Mouse (Mus musculus) CH12.LX (cell line): ENCODE measurements around the gene Cmtm6. TPM values are rescaled to one million over a fixed set of nuclear protein-coding genes. Genes with fewer than 3 reads are reported as not detected.
A peak's percentile ranks its signal among the peaks of the same experiment; 100 is the strongest.

Experiments
- DNase-seq: peaks from one replicate; pipeline ENCODE4 v3.0.0-alpha.2; 2013; ENCODE audit errors: extremely low read depth
- H3K27ac ChIP-seq: 2 replicates; pipeline ENCODE4 v1.5.1; 2012; ENCODE audit warnings: low read depth, mild to moderate bottlenecking, control low read depth, moderate library complexity; ENCODE audit not compliant: insufficient read depth
- H3K27me3 ChIP-seq: replicated peaks from 2 replicates; pipeline ENCODE3; 2012; ENCODE audit warnings: inconsistent platforms
- H3K36me3 ChIP-seq, 2 experiments: replicated peaks in 1 of 2; 2 replicates each; pipeline versions ENCODE3 to v1.6.1; 2012; ENCODE audit warnings: inconsistent platforms in 1 of 2, low read length in 1 of 2, mild to moderate bottlenecking in 1 of 2, mixed read lengths in 1 of 2, moderate library complexity in 1 of 2; ENCODE audit not compliant: control insufficient read depth in 1 of 2, insufficient read depth in 1 of 2
- H3K4me1 ChIP-seq, 2 experiments: 2 replicates each; pipeline ENCODE4 v1.6.1; 2012; ENCODE audit warnings: inconsistent platforms in 1 of 2, moderate library complexity in 1 of 2; ENCODE audit not compliant: insufficient read depth in 2 of 2, control insufficient read depth in 1 of 2
- H3K4me2 ChIP-seq: 2 replicates; pipeline ENCODE4 v1.6.1; 2012; ENCODE audit warnings: low read depth, mild to moderate bottlenecking, control low read depth; ENCODE audit not compliant: poor library complexity, insufficient read depth, severe bottlenecking
- H3K4me3 ChIP-seq, 3 experiments: fragments of 150-350 bp in 1 of 3; sonication (generic) in 1 of 3; replicated peaks in 1 of 3; 2 replicates each; pipeline versions ENCODE3 to v1.5.1; 2011 to 2012; ENCODE audit warnings: low read depth in 2 of 3, low read length in 2 of 3, mild to moderate bottlenecking in 2 of 3, moderate library complexity in 2 of 3, control low read depth in 1 of 3, improper control_type of control experiment in 1 of 3, inconsistent platforms in 1 of 3, mixed read lengths in 1 of 3; ENCODE audit not compliant: poor library complexity in 1 of 3
- H3K79me2 ChIP-seq: replicated peaks from 2 replicates; pipeline ENCODE4 v1.6.1; 2012; ENCODE audit warnings: mild to moderate bottlenecking, moderate library complexity; ENCODE audit not compliant: control insufficient read depth, poor library complexity, insufficient read depth, severe bottlenecking; ENCODE audit errors: extremely low read depth
- H3K9ac ChIP-seq: 2 replicates; pipeline ENCODE4 v1.6.1; 2012; ENCODE audit warnings: low read depth, mild to moderate bottlenecking, control low read depth, moderate library complexity; ENCODE audit not compliant: insufficient read depth
- H3K9me3 ChIP-seq: replicated peaks from 2 replicates; pipeline ENCODE3; 2012; ENCODE audit warnings: low read length, inconsistent platforms, mixed read lengths
- BHLHE40 ChIP-seq: IDR thresholded peaks from 2 replicates; pipeline ENCODE4 v1.6.1; 2011; ENCODE audit warnings: mild to moderate bottlenecking, low read depth, low read length, improper control_type of control experiment
- CTCF ChIP-seq, 2 experiments: IDR thresholded peaks in 1 of 2; conservative IDR thresholded peaks in 1 of 2; 2 replicates each; pipeline ENCODE4 v1.5.1; 2011 to 2012; ENCODE audit warnings: low read depth in 2 of 2, low read length in 2 of 2, improper control_type of control experiment in 1 of 2, inconsistent platforms in 1 of 2, mild to moderate bottlenecking in 1 of 2, moderate library complexity in 1 of 2
- GABPA ChIP-seq: IDR thresholded peaks from 2 replicates; pipeline ENCODE4 v1.6.1; 2012; ENCODE audit warnings: low read depth, low read length, improper control_type of control experiment, inconsistent platforms; ENCODE audit not compliant: insufficient replicate concordance
- HCFC1 ChIP-seq: IDR thresholded peaks from 2 replicates; pipeline ENCODE4 v1.6.1; 2012; ENCODE audit warnings: low read depth, mild to moderate bottlenecking, inconsistent platforms, low read length, improper control_type of control experiment
- IRF4 ChIP-seq: IDR thresholded peaks from 2 replicates; pipeline ENCODE4 v1.6.1; 2014; ENCODE audit warnings: low read depth, mild to moderate bottlenecking, inconsistent platforms, low read length, improper control_type of control experiment
- JUN ChIP-seq: IDR thresholded peaks from 2 replicates; pipeline ENCODE4 v1.6.1; 2011; ENCODE audit warnings: low read depth, mild to moderate bottlenecking, low read length, improper control_type of control experiment, moderate library complexity; ENCODE audit not compliant: insufficient read depth
- JUND ChIP-seq: conservative IDR thresholded peaks from 2 replicates; pipeline ENCODE4 v1.6.1; 2011; ENCODE audit warnings: low read depth, low read length, improper control_type of control experiment
- KAT2A ChIP-seq: IDR thresholded peaks from 2 replicates; pipeline ENCODE4 v1.6.1; 2012; ENCODE audit warnings: low read length, improper control_type of control experiment, inconsistent platforms; ENCODE audit not compliant: insufficient replicate concordance
- MAFK ChIP-seq: IDR thresholded peaks from 2 replicates; pipeline ENCODE4 v1.6.1; 2011; ENCODE audit warnings: low read length, improper control_type of control experiment; ENCODE audit not compliant: insufficient replicate concordance
- MAX ChIP-seq: IDR thresholded peaks from 2 replicates; pipeline ENCODE4 v1.6.1; 2011; ENCODE audit warnings: low read length, improper control_type of control experiment
- MAZ ChIP-seq: IDR thresholded peaks from 2 replicates; pipeline ENCODE4 v1.6.1; 2012; ENCODE audit warnings: low read depth, mild to moderate bottlenecking, inconsistent platforms, low read length, improper control_type of control experiment, moderate library complexity
- NELFE ChIP-seq: IDR thresholded peaks from 2 replicates; pipeline ENCODE4 v1.6.1; 2011; ENCODE audit warnings: low read depth, low read length, improper control_type of control experiment
- NRF1 ChIP-seq: IDR thresholded peaks from 2 replicates; pipeline ENCODE4 v1.6.1; 2014; ENCODE audit warnings: low read depth, mild to moderate bottlenecking, inconsistent platforms, low read length, improper control_type of control experiment, moderate library complexity
- PAX5 ChIP-seq: IDR thresholded peaks from 2 replicates; pipeline ENCODE4 v1.6.1; 2012; ENCODE audit warnings: low read length, inconsistent platforms, mixed read lengths
- POLR2A ChIP-seq: IDR thresholded peaks from 2 replicates; pipeline ENCODE4 v1.6.1; 2011; ENCODE audit warnings: low read depth, mild to moderate bottlenecking, improper control_type of control experiment, low read length
- POLR2AphosphoS2 ChIP-seq: IDR thresholded peaks from 2 replicates; pipeline ENCODE4 v1.6.1; 2011; ENCODE audit warnings: low read depth, low read length, improper control_type of control experiment
- RAD21 ChIP-seq: IDR thresholded peaks from 2 replicates; pipeline ENCODE4 v1.6.1; 2011; ENCODE audit warnings: low read depth, mild to moderate bottlenecking, low read length, improper control_type of control experiment, moderate library complexity
- UBTF ChIP-seq: IDR thresholded peaks from 2 replicates; pipeline ENCODE4 v1.6.1; 2012; ENCODE audit warnings: low read depth, mild to moderate bottlenecking, inconsistent platforms, low read length, improper control_type of control experiment, moderate library complexity
- USF1 ChIP-seq: IDR thresholded peaks from 2 replicates; pipeline ENCODE4 v1.6.1; 2014; ENCODE audit warnings: low read depth, mild to moderate bottlenecking, inconsistent platforms, low read length, improper control_type of control experiment
- ZC3H11A ChIP-seq: IDR thresholded peaks from 2 replicates; pipeline ENCODE4 v1.6.1; 2012; ENCODE audit warnings: low read depth, mild to moderate bottlenecking, inconsistent platforms, low read length, improper control_type of control experiment
- ZMIZ1 ChIP-seq: IDR thresholded peaks from 2 replicates; pipeline ENCODE4 v1.6.1; 2012; ENCODE audit warnings: low read depth, mild to moderate bottlenecking, inconsistent platforms, low read length, improper control_type of control experiment
- dilution Hi-C: fragments of 300-500 bp; cut with MboI; formaldehyde crosslinking; loops from 2 replicates; pipeline ENCODE4 v1.14.3; 2020; ENCODE audit warnings: low sequenced_read_pairs; ENCODE audit not compliant: extremely low pct_unique_long_range_greater_than_20kb, extremely low pct_ligation_motif_present
- in situ Hi-C: fragments of 300-500 bp; cut with MboI; formaldehyde crosslinking; loops from 3 replicates; pipeline ENCODE4 v1.14.3; 2019; ENCODE audit warnings: low sequenced_read_pairs, low pct_ligation_motif_present, low pct_unique_long_range_greater_than_20kb, mixed read lengths
- polyA plus RNA-seq: library from polyadenylated mRNA; unstranded; fragments of >175 nt; gene quantifications from 2 replicates; pipeline ENCODE4 v1.2.1, GENCODE M21; 2012; ENCODE audit warnings: low read depth; ENCODE audit not compliant: insufficient read length
- total RNA-seq, 2 experiments: library from RNA; depleted of rRNA; stranded (reverse); fragments of 300-350 nt in 1 of 2; fragments of >200 nt in 1 of 2; gene quantifications; 2 replicates each; pipeline ENCODE4 v1.2.3; 2012 to 2014

Gene Cmtm6
- total and polyA plus RNA-seq, 3 experiments: 30.1 to 39.5 (median 38.0) TPM

- TF ChIP-seq UBTF (no peak), JUND (no peak), NRF1 (no peak), ZMIZ1 (no peak), IRF4 (peak; percentile 45; the same call in 1 of the 2 replicates), PAX5 (no peak), BHLHE40 (0 out of 2 replicates have a peak, but pooled peaks have one; percentile 28)
Measured at GRCm38 (mm10) chr9:114742731-114743130, 11.8 kb downstream of the Cmtm6 start (continued).

- no peak overlapping the region for H3K27ac ChIP-seq
- no peak overlapping the region for H3K9ac ChIP-seq
- H3K9me3 ChIP-seq: no peaks in the 10 kb centered on the region
- peaks cover 47 to 81% of the 10 kb centered on the region in 2 experiments for H3K36me3 ChIP-seq
- no peak for DNase-seq
- H3K27me3 ChIP-seq: no peaks in the 10 kb centered on the region
- H3K4me1 ChIP-seq: peaks cover 4 to 39% of the 10 kb centered on the region in 2 experiments
- dilution Hi-C loops: no loop called here
- in situ Hi-C loops: no loop called here
- TF ChIP-seq HCFC1 (no peak), KAT2A (no peak), NRF1 (no peak), RAD21 (no peak), USF1 (no peak), MAX (no peak), GABPA (no peak), JUN (no peak), MAZ (no peak), ZC3H11A (no peak), BHLHE40 (no peak), ZMIZ1 (no peak), MAFK (no peak), IRF4 (no peak), POLR2A (no peak), POLR2AphosphoS2 (no peak), CTCF (conservative IDR thresholded peaks at IDR 0.05 in 1 of 2, IDR thresholded peaks at IDR 0.05 in 1 of 2; ENCODE audit: low read depth in 2 of 2, low read length in 2 of 2) (no peak), NELFE (no peak), JUND (no peak)
- no peak overlapping the region for H3K4me2 ChIP-seq
- no peaks in the 10 kb centered on the region for H3K79me2 ChIP-seq
- H3K4me3 ChIP-seq: no peak overlapping the region
Measured at GRCm38 (mm10) chr9:114745163-114745562, 14.2 kb downstream of the Cmtm6 start.
